Mouse (Mus musculus): ENCODE results near the gene Nr5a1.
A peak's percentile ranks its signal among the peaks of the same experiment; 100 is the strongest.

Gene Nr5a1

GRCm38 (mm10) chr2:38647661-38648060, 66.7 kb downstream of the Nr5a1 start:
- no peak for DNase-seq (ENCODE audit: low spot score)

GRCm38 (mm10) chr2:38647201-38647606, 67.1 kb downstream of the Nr5a1 start:
- DNase-seq (ENCODE audit: low spot score): no peak

GRCm38 (mm10) chr2:38645936-38646335, 68.4 kb downstream of the Nr5a1 start:
- peak; percentile 66 for DNase-seq (ENCODE audit: low spot score)

DNA sequence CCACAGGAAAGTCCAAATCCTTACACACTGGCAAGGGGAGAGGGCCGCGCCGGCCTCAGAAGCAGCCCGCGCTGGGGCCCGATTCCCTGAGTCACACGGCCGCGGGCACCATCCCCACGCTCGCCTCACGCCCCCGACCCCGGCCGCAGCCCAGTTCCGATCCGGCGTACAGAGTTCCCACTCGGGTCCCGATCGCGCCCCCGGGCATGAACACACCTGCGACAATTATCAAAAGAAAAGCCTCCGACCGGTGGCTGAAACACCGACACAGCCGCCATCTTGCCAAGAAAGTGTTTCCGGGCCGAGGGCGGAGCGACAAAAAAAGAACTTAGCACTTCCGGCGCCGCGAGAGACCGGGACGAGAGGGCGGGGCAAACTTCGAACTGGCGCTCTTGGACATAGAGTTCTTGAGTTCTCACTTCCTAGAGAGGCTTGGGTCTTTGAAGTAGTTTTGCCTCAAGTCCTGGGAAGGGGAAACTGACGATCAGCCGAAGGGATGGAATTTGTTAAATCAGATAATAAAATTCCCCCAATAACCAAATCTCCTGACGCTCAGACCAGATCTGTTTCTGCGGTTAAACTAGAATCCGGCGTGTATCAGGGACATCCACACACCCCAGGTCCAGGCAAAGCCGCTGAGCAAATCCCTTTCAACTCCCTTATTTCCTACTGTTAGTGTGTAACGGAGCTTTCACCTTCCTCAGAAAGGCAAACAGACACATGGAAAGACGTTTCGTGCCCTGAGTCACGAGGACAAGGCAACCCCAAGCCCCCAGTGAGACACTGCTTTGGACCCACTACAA, 70.5 kb downstream of the Nr5a1 start, which contains the start of gene Psmb7:
Psmb7 (minus strand) TSS at position 463 of the 803 bp plus-strand sequence.
- DNase-seq (ENCODE audit: low spot score): peak; percentile 91
